Mouse (Mus musculus) heart, embryonic 11.5 days (tissue): ENCODE measurements at regions not wholly inside any gene's neighbourhood (a gene's known extent, or its start where the extent isn't known, plus 50 kb on each side); places are given as distances from the start of the nearest gene placed in this dataset.

Experiments
- ATAC-seq: fragments of 200-750 bp; cut with Nextera tagmentation; replicated peaks from 2 replicates; pipeline ENCODE4 v1.8.0; 2017; ENCODE audit warnings: moderate library complexity; ENCODE audit not compliant: insufficient number of reproducible peaks, low FRiP score, low TSS enrichment
- H3K27ac ChIP-seq: fragments of 300-500 bp; sonication (generic); 2 replicates; pipeline ENCODE4 v1.5.1; 2014; ENCODE audit warnings: mild to moderate bottlenecking, low read depth, low read length
- H3K27me3 ChIP-seq: fragments of 300-500 bp; sonication (generic); 2 replicates; pipeline ENCODE4 v1.6.1; 2014; ENCODE audit warnings: mild to moderate bottlenecking, low read length, mixed read lengths; ENCODE audit not compliant: control insufficient read depth, insufficient read depth
- H3K36me3 ChIP-seq: fragments of 300-500 bp; sonication (generic); 2 replicates; pipeline ENCODE4 v1.6.1; 2014; ENCODE audit warnings: mild to moderate bottlenecking, low read length, moderate library complexity, mixed read lengths; ENCODE audit not compliant: control insufficient read depth, insufficient read depth
- H3K4me1 ChIP-seq: fragments of 300-500 bp; sonication (generic); 2 replicates; pipeline ENCODE4 v1.6.1; 2014; ENCODE audit warnings: low read length; ENCODE audit not compliant: control insufficient read depth, insufficient read depth
- H3K4me2 ChIP-seq: fragments of 300-500 bp; sonication (generic); 2 replicates; pipeline ENCODE4 v1.6.1; 2014; ENCODE audit warnings: mild to moderate bottlenecking, moderate library complexity
- H3K4me3 ChIP-seq: fragments of 300-500 bp; sonication (generic); 2 replicates; pipeline ENCODE4 v1.5.1; 2014; ENCODE audit warnings: low read depth, low read length
- H3K9ac ChIP-seq: fragments of 300-500 bp; sonication (generic); 2 replicates; pipeline ENCODE4 v1.6.1; 2014; ENCODE audit warnings: mild to moderate bottlenecking, low read depth, low read length, moderate library complexity
- H3K9me3 ChIP-seq: fragments of 300-500 bp; sonication (generic); replicated peaks from 2 replicates; pipeline ENCODE4 v1.6.1; 2016; ENCODE audit warnings: low read length; ENCODE audit not compliant: control insufficient read depth
- WGBS: fragments of 180-500 bp; shearing (Covaris S2); extraction: QIAGEN DNeasy Blood & Tissue Kit; methylation state at CpG from one replicate; pipeline ENCODE4 v1.1.7; 2014; ENCODE audit not compliant: insufficient replicate concordance; 5-methylcytosine and 5-hydroxymethylcytosine counted together

- Histone ChIP-seq H3K27ac (no peak overlapping the region), H3K4me2 (no peak overlapping the region)
- 52% methylated on average over 10 of the region's 10 CpGs for WGBS
Observed at GRCm38 (mm10) chr4:106133746-106134730, 182.0 kb upstream of the Usp24 start.

GRCm38 (mm10) chr4:106142741-106143140 is 173.3 kb upstream of the Usp24 start:
- WGBS = 83% methylated on average over 4 of the region's 4 CpGs
- H3K9ac ChIP-seq = no peak overlapping the region

More at GRCm38 (mm10) chr4:106133746-106134730, 182.0 kb upstream of the Usp24 start:
- H3K4me1 ChIP-seq = no peaks in the 10 kb centered on the region
- no peaks in the 10 kb centered on the region for H3K36me3 ChIP-seq
- no peak overlapping the region for H3K9ac ChIP-seq
- no peak overlapping the region for H3K4me3 ChIP-seq
- no peaks in the 10 kb centered on the region for H3K9me3 ChIP-seq
- no peaks in the 10 kb centered on the region for H3K27me3 ChIP-seq
- ATAC-seq = no peak

GRCm38 (mm10) chr4:106144351-106145116 is 171.5 kb upstream of the Usp24 start:
- no peak for ATAC-seq
- WGBS = 75% methylated on average over 7 of the region's 7 CpGs
- no peaks in the 10 kb centered on the region for H3K27me3 ChIP-seq
- H3K4me2 ChIP-seq = no peak overlapping the region
- no peak overlapping the region for H3K9ac ChIP-seq
- H3K4me1 ChIP-seq = no peaks in the 10 kb centered on the region
- H3K36me3 ChIP-seq = no peaks in the 10 kb centered on the region
- H3K4me3 ChIP-seq = no peak overlapping the region
- H3K9me3 ChIP-seq = no peaks in the 10 kb centered on the region
- no peak overlapping the region for H3K27ac ChIP-seq

More at GRCm38 (mm10) chr4:106142741-106143140, 173.3 kb upstream of the Usp24 start:
- Histone ChIP-seq H3K4me1 (no peaks in the 10 kb centered on the region), H3K27ac (no peak overlapping the region), H3K9me3 (no peaks in the 10 kb centered on the region), H3K27me3 (no peaks in the 10 kb centered on the region), H3K36me3 (no peaks in the 10 kb centered on the region), H3K4me2 (no peak overlapping the region), H3K4me3 (no peak overlapping the region)
- ATAC-seq = no peak

- Histone ChIP-seq H3K4me3 (no peak overlapping the region), H3K4me2 (no peak overlapping the region), H3K27ac (no peak overlapping the region), H3K9ac (no peak overlapping the region), H3K27me3 (no peaks in the 10 kb centered on the region), H3K36me3 (no peaks in the 10 kb centered on the region), H3K4me1 (no peaks in the 10 kb centered on the region), H3K9me3 (no peaks in the 10 kb centered on the region)
- ATAC-seq = no peak
- WGBS = 64% methylated on average over 3 of the region's 3 CpGs
Observed at GRCm38 (mm10) chr4:106146919-106147460, 169.0 kb upstream of the Usp24 start.

GRCm38 (mm10) chr4:106148866-106149265 is 167.1 kb upstream of the Usp24 start:
- H3K36me3 ChIP-seq = no peaks in the 10 kb centered on the region
- no peaks in the 10 kb centered on the region for H3K4me1 ChIP-seq
- no peak for ATAC-seq
- H3K27me3 ChIP-seq = no peaks in the 10 kb centered on the region
- no peaks in the 10 kb centered on the region for H3K9me3 ChIP-seq
- WGBS = 91% methylated on average over 3 of the region's 3 CpGs
- H3K9ac ChIP-seq = no peak overlapping the region
- H3K4me3 ChIP-seq = no peak overlapping the region
- H3K27ac ChIP-seq = no peak overlapping the region
- no peak overlapping the region for H3K4me2 ChIP-seq

GRCm38 (mm10) chr4:106149471-106150048 is 166.5 kb upstream of the Usp24 start:
- WGBS = 82% methylated on average over 7 of the region's 7 CpGs
- H3K4me2 ChIP-seq = no peak overlapping the region
- no peak overlapping the region for H3K27ac ChIP-seq
- no peaks in the 10 kb centered on the region for H3K9me3 ChIP-seq
- ATAC-seq = no peak
- no peak overlapping the region for H3K9ac ChIP-seq
- no peak overlapping the region for H3K4me3 ChIP-seq
- no peaks in the 10 kb centered on the region for H3K4me1 ChIP-seq
- no peaks in the 10 kb centered on the region for H3K36me3 ChIP-seq
- no peaks in the 10 kb centered on the region for H3K27me3 ChIP-seq

GRCm38 (mm10) chr4:106150775-106151174 is 165.2 kb upstream of the Usp24 start:
- H3K9ac ChIP-seq = no peak overlapping the region
- H3K27ac ChIP-seq = no peak overlapping the region
- no peak for ATAC-seq
- H3K27me3 ChIP-seq = no peaks in the 10 kb centered on the region
- no peak overlapping the region for H3K4me2 ChIP-seq
- WGBS = 72% methylated on average over 14 of the region's 14 CpGs
- H3K9me3 ChIP-seq = no peaks in the 10 kb centered on the region
- H3K36me3 ChIP-seq = no peaks in the 10 kb centered on the region
- no peaks in the 10 kb centered on the region for H3K4me1 ChIP-seq
- H3K4me3 ChIP-seq = no peak overlapping the region

- Histone ChIP-seq H3K9me3 (no peaks in the 10 kb centered on the region), H3K9ac (no peak overlapping the region), H3K4me2 (no peak overlapping the region), H3K27me3 (no peaks in the 10 kb centered on the region), H3K27ac (no peak overlapping the region), H3K4me3 (no peak overlapping the region), H3K4me1 (no peaks in the 10 kb centered on the region), H3K36me3 (no peaks in the 10 kb centered on the region)
- whole genome bisulfite sequencing = 52% methylated on average over 9 of the region's 9 CpGs
- ATAC-seq = no peak
Observed at GRCm38 (mm10) chr4:106157451-106158179, 158.4 kb upstream of the Usp24 start.
